Mouse (Mus musculus) forebrain, postnatal 0 days (tissue): Measurements from ENCODE around the gene Fzd2. TPM values are rescaled to one million over a fixed set of nuclear protein-coding genes. Genes with fewer than 3 reads are reported as not detected.

Experiments used
- ATAC-seq: fragments of 200-750 bp; cut with Nextera tagmentation; 2 replicates; pipeline ENCODE4 v1.8.0; 2017; ENCODE audit warnings: mild to moderate bottlenecking, moderate library complexity
- DNase-seq: peaks from one replicate; pipeline ENCODE4 v3.0.0-alpha.2; 2015
- H3K27ac ChIP-seq: fragments of 300-500 bp; sonication (generic); 2 replicates; pipeline ENCODE4 v1.5.1; 2014; ENCODE audit warnings: low read depth, mild to moderate bottlenecking, antibody characterized with exemption, low read length, moderate library complexity, mixed read lengths
- H3K27me3 ChIP-seq: fragments of 300-500 bp; sonication (generic); 2 replicates; pipeline ENCODE4 v1.6.1; 2014; ENCODE audit warnings: mild to moderate bottlenecking, low read length, mixed read lengths; ENCODE audit not compliant: insufficient read depth
- H3K36me3 ChIP-seq: fragments of 300-500 bp; sonication (generic); 2 replicates; pipeline ENCODE4 v1.6.1; 2014; ENCODE audit warnings: mild to moderate bottlenecking, moderate library complexity; ENCODE audit not compliant: insufficient read depth
- H3K4me1 ChIP-seq: fragments of 300-500 bp; sonication (generic); 2 replicates; pipeline ENCODE4 v1.6.1; 2014; ENCODE audit warnings: antibody characterized with exemption; ENCODE audit not compliant: insufficient read depth
- H3K4me2 ChIP-seq: fragments of 300-500 bp; sonication (generic); 2 replicates; pipeline ENCODE4 v1.6.1; 2014; ENCODE audit warnings: low read depth, mild to moderate bottlenecking, moderate library complexity
- H3K4me3 ChIP-seq: fragments of 300-500 bp; sonication (generic); 2 replicates; pipeline ENCODE4 v1.5.1; 2014; ENCODE audit warnings: low read depth, low read length, mixed read lengths
- H3K9ac ChIP-seq: fragments of 300-500 bp; sonication (generic); 2 replicates; pipeline ENCODE4 v1.6.1; 2014; ENCODE audit warnings: mild to moderate bottlenecking
- H3K9me3 ChIP-seq: fragments of 300-500 bp; sonication (generic); 2 replicates; pipeline ENCODE4 v1.6.1; 2016; ENCODE audit warnings: low read length
- CTCF ChIP-seq: sonication (generic); IDR thresholded peaks from 2 replicates; pipeline ENCODE4 v1.5.1; 2016; ENCODE audit warnings: antibody characterized with exemption, control low read depth, low read depth
- WGBS: fragments of 180-500 bp; shearing (Covaris S2); extraction: QIAGEN DNeasy Blood & Tissue Kit; methylation state at CpG from one replicate; pipeline ENCODE4 v1.1.7; 2014; 5-methylcytosine and 5-hydroxymethylcytosine counted together
- polyA plus RNA-seq: library from polyadenylated mRNA; unstranded; fragments of >200 nt; fragmentation: Nextera tagmentation; extraction: Ambion mirVana; gene quantifications from 2 replicates; pipeline ENCODE4 v1.2.1, GENCODE M21; 2015
- total RNA-seq: library from RNA; depleted of rRNA; stranded (reverse); fragments of >200 nt; gene quantifications from 2 replicates; pipeline ENCODE4 v1.2.3, GENCODE M21; 2014; rRNA removed

The Fzd2 gene
- total and polyA plus RNA-seq, 2 experiments from 2014 or later, result 4.6 to 15.2 TPM

DNA sequence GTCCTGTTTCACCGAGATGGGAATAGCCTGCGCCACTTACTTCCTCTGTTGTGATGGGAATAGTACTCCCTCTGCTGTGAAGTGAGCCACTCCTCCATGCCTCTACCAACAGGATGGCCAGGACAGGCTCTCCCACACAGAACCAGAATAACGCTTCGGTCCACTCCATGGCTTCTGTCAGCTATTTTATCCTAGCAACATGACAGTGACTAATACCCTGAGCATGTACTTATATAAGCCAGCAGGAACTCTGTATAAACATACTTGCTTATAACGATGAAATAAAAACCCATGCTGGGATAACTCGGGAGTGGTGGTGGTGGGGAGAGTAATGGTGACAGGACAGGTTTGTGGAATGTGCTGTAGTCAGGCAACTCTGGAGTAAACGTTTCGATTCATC lies 51.7 kb downstream of the Fzd2 start:
- 80% methylated on average over 8 of the region's 8 CpGs for WGBS
- no peak overlapping the region for H3K27ac ChIP-seq
- ATAC-seq, result no peak
- no peak overlapping the region for H3K4me3 ChIP-seq
- no peak overlapping the region for H3K4me2 ChIP-seq
- no peaks in the 10 kb centered on the region for H3K27me3 ChIP-seq
- H3K36me3 ChIP-seq, result no peaks in the 10 kb centered on the region
- no peak for DNase-seq
- no peak overlapping the region for H3K9ac ChIP-seq
- no peaks in the 10 kb centered on the region for H3K9me3 ChIP-seq
- no peak for TF ChIP-seq CTCF
- no peaks in the 10 kb centered on the region for H3K4me1 ChIP-seq

DNA sequence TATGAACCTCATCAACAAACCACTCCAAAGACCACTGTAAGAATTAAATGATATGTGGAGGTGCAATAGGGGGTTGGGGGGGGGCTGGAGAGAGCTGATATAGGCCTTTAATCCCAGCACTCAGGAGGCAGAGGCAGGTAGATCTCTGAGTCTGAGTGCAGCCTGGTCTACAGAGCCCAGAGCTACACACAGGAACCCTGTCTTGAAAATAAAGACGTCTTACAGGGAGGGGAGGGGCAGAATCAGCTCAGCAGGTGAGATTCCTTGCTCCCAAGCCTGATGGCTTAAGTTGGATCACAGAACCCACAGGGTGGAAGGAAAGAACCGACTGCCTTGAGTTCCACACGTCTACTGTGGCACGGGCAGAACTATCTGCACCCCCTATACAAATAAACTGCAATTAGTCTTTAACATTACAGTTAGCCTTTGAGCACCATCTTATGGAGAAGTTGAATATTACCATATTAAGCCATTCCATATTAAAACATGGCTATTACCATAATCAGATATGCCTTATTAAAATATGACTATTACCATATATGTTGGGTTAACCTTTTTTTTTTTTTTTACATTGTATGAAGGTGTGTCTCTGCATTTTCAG lies 52.2 kb downstream of the Fzd2 start:
- Histone ChIP-seq H3K4me2 (no peak overlapping the region), H3K4me3 (no peak overlapping the region), H3K9ac (no peak overlapping the region), H3K27ac (no peak overlapping the region), H3K4me1 (no peaks in the 10 kb centered on the region), H3K36me3 (no peaks in the 10 kb centered on the region), H3K9me3 (no peaks in the 10 kb centered on the region), H3K27me3 (no peaks in the 10 kb centered on the region)
- TF ChIP-seq CTCF, result peak; percentile 73
- peak; percentile 36 for DNase-seq
- 14% methylated on average over 4 of the region's 4 CpGs for WGBS
- peak; percentile 50; the same call in 1 of the 2 replicates for ATAC-seq

DNA sequence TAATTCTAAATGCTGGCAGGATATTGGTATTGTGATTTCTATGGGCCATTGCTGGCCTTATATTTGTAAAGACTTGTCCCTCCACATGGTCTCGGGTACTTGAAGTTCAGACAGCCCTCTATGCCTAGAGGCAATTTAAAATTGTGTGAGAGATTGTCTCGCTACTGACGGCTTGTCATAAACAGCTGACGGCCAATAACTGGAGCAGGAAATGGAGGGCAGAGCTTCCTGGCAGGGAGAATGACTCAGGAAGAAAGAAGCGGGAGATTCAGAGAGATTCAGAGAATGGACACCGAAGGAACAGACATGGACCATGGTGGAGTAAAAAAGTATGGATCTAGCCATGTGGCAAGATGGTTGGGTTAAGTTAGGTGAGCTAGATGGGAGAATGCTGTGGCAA lies 52.7 kb downstream of the Fzd2 start:
- no peak overlapping the region for H3K27ac ChIP-seq
- H3K4me1 ChIP-seq, result no peaks in the 10 kb centered on the region
- H3K9ac ChIP-seq, result no peak overlapping the region
- DNase-seq (no peak), ATAC-seq (no peak)
- TF ChIP-seq CTCF, result no peak
- no peak overlapping the region for H3K4me2 ChIP-seq
- no peaks in the 10 kb centered on the region for H3K27me3 ChIP-seq
- 74% methylated on average over 6 of the region's 6 CpGs for WGBS
- no peak overlapping the region for H3K4me3 ChIP-seq
- no peaks in the 10 kb centered on the region for H3K9me3 ChIP-seq
- H3K36me3 ChIP-seq, result no peaks in the 10 kb centered on the region

Other genes starting within 250 kb of the Fzd2 start
- gene Slc4a1, start 238.2 kb upstream of the Fzd2 start, total RNA-seq, result 0.24 and 1.2 TPM in 2 replicates
- 0.50 and 0.68 TPM in 2 replicates for gene Slc4a1, start 238.2 kb upstream of the Fzd2 start, polyA plus RNA-seq
- 306 and 418 TPM in 2 replicates for gene Rundc3a, start 211.0 kb upstream of the Fzd2 start, total RNA-seq
- 118 and 121 TPM in 2 replicates for gene Rundc3a, start 211.0 kb upstream of the Fzd2 start, polyA plus RNA-seq
- gene Slc25a39, start 196.4 kb upstream of the Fzd2 start, total RNA-seq, result 96.3 and 114 TPM in 2 replicates
- gene Slc25a39, start 196.4 kb upstream of the Fzd2 start, polyA plus RNA-seq, result 120 and 129 TPM in 2 replicates
- 49.5 and 66.2 TPM in 2 replicates for gene Grn, start 174.1 kb upstream of the Fzd2 start, total RNA-seq
- gene Grn, start 174.1 kb upstream of the Fzd2 start, polyA plus RNA-seq, result 72.3 and 86.6 TPM in 2 replicates
- 351 and 361 TPM in 2 replicates for gene Fam171a2, start 156.7 kb upstream of the Fzd2 start, total RNA-seq
- gene Fam171a2, start 156.7 kb upstream of the Fzd2 start, polyA plus RNA-seq, result 26.2 and 26.9 TPM in 2 replicates
- gene Itga2b, start 134.3 kb upstream of the Fzd2 start, total RNA-seq, result 2.2 and 3.7 TPM in 2 replicates
- gene Itga2b, start 134.3 kb upstream of the Fzd2 start, polyA plus RNA-seq, result 8.7 and 12.4 TPM in 2 replicates
- 29.5 and 31.1 TPM in 2 replicates for gene Gpatch8, start 48.0 kb upstream of the Fzd2 start, total RNA-seq
- 25.2 and 45.5 TPM in 2 replicates for gene Gpatch8, start 48.0 kb upstream of the Fzd2 start, polyA plus RNA-seq
- 2.6 and 5.5 TPM in 2 replicates for gene Gm11627, start 24.9 kb upstream of the Fzd2 start, total RNA-seq
- 3.7 and 5.9 TPM in 2 replicates for gene Gm11627, start 24.9 kb upstream of the Fzd2 start, polyA plus RNA-seq
- not detected in 2 replicates for gene Meioc, start 59.3 kb downstream of the Fzd2 start, total RNA-seq
- 0.08 and 0.10 TPM in 2 replicates for gene Meioc, start 59.3 kb downstream of the Fzd2 start, polyA plus RNA-seq
- gene Ccdc43, start 93.4 kb downstream of the Fzd2 start, total RNA-seq, result 33.6 and 36.9 TPM in 2 replicates
- 32.1 and 36.6 TPM in 2 replicates for gene Ccdc43, start 93.4 kb downstream of the Fzd2 start, polyA plus RNA-seq
- gene Adam11, start 157.0 kb downstream of the Fzd2 start, total RNA-seq, result 37.9 and 49.9 TPM in 2 replicates
- gene Adam11, start 157.0 kb downstream of the Fzd2 start, polyA plus RNA-seq, result 14.1 and 17.6 TPM in 2 replicates
- gene Gjc1, start 215.3 kb downstream of the Fzd2 start, total RNA-seq, result 25.3 and 26.5 TPM in 2 replicates
- gene Gjc1, start 215.3 kb downstream of the Fzd2 start, polyA plus RNA-seq, result 22.6 and 24.1 TPM in 2 replicates
- gene Higd1b, start 231.5 kb downstream of the Fzd2 start, total RNA-seq, result 5.3 and 10.3 TPM in 2 replicates
- 13.8 and 18.1 TPM in 2 replicates for gene Higd1b, start 231.5 kb downstream of the Fzd2 start, polyA plus RNA-seq